Mouse (Mus musculus): ENCODE results near the gene Abl2. TPM values are rescaled to one million over a fixed set of nuclear protein-coding genes. Genes with fewer than 3 reads are reported as not detected.
A peak's percentile ranks its signal among the peaks of the same experiment; 100 is the strongest.
"Not testable (repeated sequence)": the region's sequence is repeated elsewhere in the genome, so short reads cannot be mapped to it uniquely, and the experiment has no call there.

Gene Abl2
- total RNA-seq (2021): 10 to 100 TPM; 53.8 to 69.7 TPM

- peak; percentile 88 to 89 for DNase-seq (ENCODE audit: low spot score in 2 of 2)
- intact Hi-C loops (cut with DNase I): loop anchor here (2.0 kb wide), 1 partner anchor 75 kb away; no protein-coding TSS in a partner anchor
Measured at GRCm38 (mm10) chr1:156558024-156558930, at the start of gene Abl2. Gene Abl2 (plus strand): TSS chr1:156558786.

DNA sequence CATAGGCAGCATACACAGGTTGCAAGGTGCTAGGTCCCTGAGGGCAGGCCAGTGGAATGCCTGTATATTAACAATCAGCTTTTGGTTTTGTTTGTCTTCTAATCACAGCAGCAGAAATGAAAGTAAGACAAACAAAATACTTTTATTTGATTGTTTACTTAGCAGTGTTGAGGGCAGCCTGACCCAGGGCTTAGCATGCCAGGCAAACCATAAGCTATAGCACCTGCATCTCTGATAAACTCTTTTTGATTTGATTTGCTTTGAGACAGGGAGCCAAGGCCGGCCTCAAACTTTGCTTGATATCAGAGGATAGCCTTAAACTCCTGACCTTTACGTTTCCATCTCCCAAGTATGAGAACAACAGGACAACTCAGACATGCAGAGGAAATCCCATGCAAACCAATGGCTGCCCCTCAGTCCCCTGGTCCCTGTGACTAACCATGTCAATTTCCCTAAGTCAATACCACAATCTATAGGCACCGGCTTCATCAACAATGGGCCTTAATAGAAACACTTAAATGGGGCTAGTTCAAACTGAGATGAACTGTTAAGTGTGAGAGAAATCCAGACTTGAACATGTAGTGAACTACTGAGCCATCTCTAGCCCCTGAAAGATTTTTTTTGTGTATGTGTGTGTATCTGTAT lies 38.3 kb upstream of the Abl2 start:
- intact Hi-C loops (cut with DNase I): no loop called here
- DNase-seq (ENCODE audit: low spot score in 2 of 2): no peak

DNA sequence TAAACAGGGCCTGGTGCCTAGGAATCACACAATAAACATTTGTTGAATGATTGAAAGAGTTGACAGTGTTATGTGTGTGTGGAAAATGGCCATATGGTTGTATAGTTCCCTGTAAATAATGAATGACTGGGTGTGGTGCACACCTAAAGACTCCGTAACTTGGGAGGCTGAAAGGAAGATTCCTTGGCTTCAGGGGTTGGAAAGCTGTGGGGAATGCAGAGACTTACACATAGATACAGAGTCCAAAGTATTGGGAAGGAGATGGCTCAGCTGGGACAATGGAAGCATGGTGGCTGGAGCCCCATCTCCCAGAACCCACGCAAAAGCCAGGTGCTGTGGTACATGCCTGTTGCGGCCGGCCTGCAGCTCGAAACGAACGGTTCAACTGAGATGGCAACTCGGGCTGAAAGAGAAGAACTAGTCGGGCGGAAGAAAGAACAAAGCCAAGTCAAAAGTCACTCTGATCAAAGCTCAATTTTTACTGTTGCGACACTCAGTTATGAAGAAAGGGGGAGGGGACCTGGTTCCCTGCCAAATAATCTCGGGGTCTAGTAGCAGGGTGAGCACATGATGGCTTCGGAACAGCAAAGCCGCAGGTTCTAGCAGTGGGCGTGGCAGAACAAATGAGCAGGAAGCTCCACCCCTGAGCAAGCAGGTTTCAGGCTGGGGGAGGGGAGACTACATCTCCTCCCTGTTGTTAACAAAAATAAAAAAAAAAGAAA lies 36.6 kb upstream of the Abl2 start:
- no peak for DNase-seq (ENCODE audit: low spot score in 2 of 2)
- intact Hi-C loops (cut with DNase I): no loop called here

- DNase-seq (ENCODE audit: low spot score in 2 of 2); intact Hi-C loops (cut with DNase I): not testable (repeated sequence)
Measured at GRCm38 (mm10) chr1:156523842-156524241, 34.7 kb upstream of the Abl2 start, which contains the start of gene Gm10031. Gene Gm10031 (plus strand): TSS chr1:156524012.

DNA sequence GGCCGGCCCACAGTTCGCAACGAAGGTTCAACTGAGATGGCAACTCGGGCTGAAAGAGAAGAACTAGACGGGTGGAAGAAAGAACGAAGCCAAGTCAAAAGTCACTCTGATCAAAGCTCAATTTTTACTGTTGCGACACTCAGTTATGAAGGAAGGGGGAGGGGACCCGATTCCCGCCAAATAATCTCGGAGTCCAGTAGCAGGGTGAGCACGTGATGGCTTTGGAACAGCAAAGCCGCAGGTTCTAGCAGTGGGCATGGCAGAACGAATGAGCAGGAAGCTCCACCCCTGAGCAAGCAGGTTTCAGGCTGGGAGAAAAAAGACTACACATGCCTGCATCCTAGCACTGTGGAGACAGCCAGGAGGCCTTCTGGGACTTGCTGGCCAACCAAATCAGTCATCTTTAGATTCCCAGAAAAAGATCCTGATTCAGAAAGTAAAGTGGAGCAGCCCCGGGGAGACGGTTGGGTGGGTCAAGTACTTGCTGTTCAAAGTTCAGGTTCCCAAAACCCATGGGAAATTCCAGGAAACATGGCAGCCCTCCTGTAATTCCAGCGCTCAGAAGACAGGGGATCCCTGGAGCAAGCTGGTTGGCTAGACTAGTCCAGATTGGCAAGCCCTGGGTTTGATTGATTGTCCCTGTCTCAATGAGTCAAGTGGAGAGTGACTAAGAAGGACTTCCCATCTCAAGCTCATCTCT lies 26.0 kb upstream of the Abl2 start:
- DNase-seq (ENCODE audit: low spot score in 2 of 2); intact Hi-C loops (cut with DNase I): not testable (repeated sequence)

GRCm38 (mm10) chr1:156533483-156533882 lies 25.1 kb upstream of the Abl2 start:
- intact Hi-C loops (cut with DNase I): no loop called here
- no peak for DNase-seq (ENCODE audit: low spot score in 2 of 2)

DNA sequence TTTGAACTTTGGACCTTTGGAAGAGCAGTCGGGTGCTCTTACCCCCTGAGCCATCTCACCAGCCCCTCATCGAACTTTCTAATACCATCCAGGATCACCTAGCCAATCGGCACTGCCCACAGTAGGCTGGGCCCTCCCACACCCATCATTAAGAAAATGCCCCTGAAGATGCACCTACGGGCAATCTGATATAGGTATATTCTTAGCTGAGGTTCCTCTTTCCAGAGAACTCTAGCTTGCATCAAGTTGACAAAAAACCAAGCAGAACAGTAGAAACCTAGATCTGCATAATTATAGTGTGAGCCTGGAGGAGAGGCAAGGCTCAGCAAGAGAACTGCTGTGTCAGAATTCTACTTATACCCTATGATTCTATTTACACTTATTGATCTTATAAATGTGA lies 24.7 kb upstream of the Abl2 start:
- intact Hi-C loops (cut with DNase I): no loop called here
- DNase-seq (ENCODE audit: low spot score in 2 of 2): no peak

- intact Hi-C loops (cut with DNase I): loop anchor here (5.0 kb wide), 2 partner anchors 115 to 275 kb away; partner anchors contain the start of gene Axdnd1
- no peak for DNase-seq (ENCODE audit: low spot score in 2 of 2)
Measured at GRCm38 (mm10) chr1:156537031-156537430, 21.6 kb upstream of the Abl2 start.

DNA sequence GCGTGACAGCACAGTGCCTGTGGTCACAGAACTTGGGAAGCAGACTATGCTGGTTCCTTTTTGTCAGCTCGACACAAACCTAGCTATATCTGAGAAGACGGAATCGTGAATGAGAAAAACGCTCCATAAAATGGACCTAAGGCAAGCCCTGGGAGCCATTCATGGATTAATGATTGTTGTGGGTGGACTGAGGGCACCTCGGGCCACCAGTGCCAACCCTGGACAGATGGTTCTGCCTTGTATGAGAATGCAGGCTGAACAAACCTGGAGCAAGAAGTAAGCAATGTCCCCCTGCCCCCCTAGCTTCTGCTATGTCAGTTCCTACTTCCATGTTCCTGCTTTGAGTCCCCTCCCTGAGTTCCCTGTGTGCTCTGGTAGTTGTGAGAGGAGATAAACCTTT lies 20.9 kb upstream of the Abl2 start:
- intact Hi-C loops (cut with DNase I): loop anchor here (5.0 kb wide), 2 partner anchors 115 to 275 kb away; partner anchors contain the start of gene Axdnd1
- DNase-seq (ENCODE audit: low spot score in 2 of 2): no peak

- intact Hi-C loops (cut with DNase I): loop anchor here (5.0 kb wide), 2 partner anchors 116 to 276 kb away; partner anchors contain the start of gene Axdnd1
- DNase-seq (ENCODE audit: low spot score in 2 of 2): no peak
Measured at GRCm38 (mm10) chr1:156538382-156538781, 20.2 kb upstream of the Abl2 start.

- intact Hi-C loops (cut with DNase I): loop anchor here (2.0 to 5.0 kb wide), 3 partner anchors 118 to 455 kb away; partner anchors contain the start of gene Axdnd1
- DNase-seq (ENCODE audit: low spot score in 2 of 2): no peak
Measured at GRCm38 (mm10) chr1:156539787-156540560, 18.6 kb upstream of the Abl2 start.

GRCm38 (mm10) chr1:156543999-156544398 lies 14.6 kb upstream of the Abl2 start:
- intact Hi-C loops (cut with DNase I): no loop called here

DNA sequence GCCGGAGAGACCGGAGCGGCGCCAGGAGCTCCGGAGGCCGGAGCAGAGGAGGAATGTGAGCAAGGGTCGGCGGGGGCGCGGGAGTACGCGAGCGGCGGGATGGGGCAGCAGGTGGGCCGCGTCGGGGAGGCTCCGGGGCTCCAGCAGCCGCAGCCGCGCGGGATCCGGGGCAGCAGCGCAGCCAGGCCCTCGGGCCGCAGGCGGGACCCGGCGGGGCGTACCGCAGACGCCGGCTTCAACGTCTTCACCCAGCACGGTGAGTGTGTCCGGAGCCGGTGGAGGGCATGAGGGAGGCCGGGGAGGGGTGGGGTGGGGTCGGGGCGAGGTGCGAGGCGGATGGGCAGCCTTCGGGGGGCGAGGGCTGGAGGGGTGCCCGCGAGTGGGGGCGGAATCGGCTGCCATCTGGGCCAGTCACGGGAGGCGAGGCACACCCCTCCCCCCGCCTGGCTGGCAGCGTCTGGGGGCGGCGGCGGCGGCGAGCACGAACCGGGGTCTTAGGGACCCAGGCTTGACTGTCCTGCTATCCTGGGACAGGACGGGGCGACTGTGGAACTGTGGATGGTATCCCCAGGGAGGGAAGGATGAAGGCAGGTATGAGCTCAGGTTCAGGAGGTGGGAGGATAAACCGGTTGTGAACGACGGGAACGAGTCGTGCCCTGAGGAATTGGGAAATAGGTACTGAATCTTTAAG lies 509 bp downstream of the Abl2 start:
- intact Hi-C loops (cut with DNase I): loop anchor here (2.0 kb wide), 1 partner anchor 74 kb away; no protein-coding TSS in a partner anchor
- DNase-seq (ENCODE audit: low spot score in 2 of 2): peak; percentile 63 to 73

More at GRCm38 (mm10) chr1:156543999-156544398, 14.6 kb upstream of the Abl2 start:
- no peak for DNase-seq (ENCODE audit: low spot score in 2 of 2)

GRCm38 (mm10) chr1:156559641-156560020 lies 1.0 kb downstream of the Abl2 start:
- intact Hi-C loops (cut with DNase I): loop anchor here (2.0 to 10.0 kb wide), 2 partner anchors 55 to 73 kb away; no protein-coding TSS in a partner anchor
- no peak for DNase-seq (ENCODE audit: low spot score in 2 of 2)

DNA sequence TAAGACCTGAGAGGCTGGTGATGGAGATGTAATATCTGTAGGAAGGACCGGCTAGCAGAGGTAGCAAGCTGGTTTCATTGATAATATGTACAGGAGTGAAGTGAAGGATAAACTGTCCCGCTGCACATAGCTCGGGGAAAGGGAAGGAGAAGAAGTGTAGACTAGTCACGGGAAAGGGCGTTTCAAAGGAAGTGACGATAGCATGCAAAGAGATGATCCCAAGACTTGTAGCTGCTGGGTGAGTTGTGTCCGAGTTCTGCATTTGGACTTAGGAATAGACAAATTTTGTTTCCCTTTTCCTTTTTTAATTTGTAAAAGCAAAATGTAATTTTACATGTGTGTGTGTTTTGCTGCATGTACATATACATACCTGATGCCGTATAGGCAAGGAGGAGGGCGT lies 1.9 kb downstream of the Abl2 start:
- intact Hi-C loops (cut with DNase I): loop anchor here (10.0 kb wide), 1 partner anchor 54 kb away; no protein-coding TSS in a partner anchor

DNA sequence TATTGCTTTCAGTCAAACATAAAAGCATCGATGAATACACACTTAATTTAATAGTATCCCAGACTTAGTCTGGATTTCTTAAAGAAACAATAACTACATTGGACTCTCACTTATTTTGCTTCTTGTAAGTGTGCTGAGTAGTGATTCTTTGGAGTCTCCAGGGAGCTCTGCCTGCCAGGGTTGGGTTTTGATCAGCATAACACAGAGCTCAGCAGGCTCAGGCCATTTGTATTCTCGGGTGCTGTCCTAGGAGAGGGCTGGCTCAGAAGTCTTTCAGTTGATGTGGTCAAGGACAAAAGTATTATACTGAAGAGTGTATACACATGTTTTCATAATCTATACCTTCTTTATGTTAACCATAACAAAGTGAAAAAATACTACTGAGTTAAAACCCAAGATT lies 6.7 kb downstream of the Abl2 start:
- intact Hi-C loops (cut with DNase I): loop anchor here (10.0 kb wide), 1 partner anchor 49 kb away; no protein-coding TSS in a partner anchor
- no peak for DNase-seq (ENCODE audit: low spot score in 2 of 2)

More for the DNA sequence above, 1.9 kb downstream of the Abl2 start:
- DNase-seq (ENCODE audit: low spot score in 2 of 2): no peak

DNA sequence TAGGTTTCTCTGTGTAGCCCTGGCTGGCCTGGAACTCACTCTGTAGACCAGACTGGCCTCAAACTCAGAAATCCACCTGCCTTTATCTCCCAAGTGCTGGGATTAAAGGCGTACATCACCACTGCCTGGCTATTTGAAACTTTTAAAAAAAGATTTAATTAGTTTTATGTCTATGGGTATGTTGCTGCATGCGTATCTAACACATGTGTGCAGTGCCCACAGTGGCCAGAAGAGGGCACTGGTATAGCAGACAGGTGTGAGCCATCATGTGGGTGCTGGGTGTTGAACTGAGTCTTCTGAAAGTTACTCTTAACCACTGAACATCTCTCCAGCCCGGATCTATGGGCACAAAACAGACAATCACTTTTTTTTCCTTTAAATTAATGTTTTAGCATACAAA lies 7.5 kb downstream of the Abl2 start:
- DNase-seq (ENCODE audit: low spot score in 2 of 2): no peak

More for the DNA sequence above, 7.5 kb downstream of the Abl2 start:
- intact Hi-C loops (cut with DNase I): loop anchor here (10.0 kb wide), 1 partner anchor 49 kb away; no protein-coding TSS in a partner anchor

All from left cerebral cortex, postnatal 36 days (tissue).